Mouse (Mus musculus) adrenal gland, adult 18-20 months (tissue): ENCODE data around the gene Ikzf4. TPM values are rescaled to one million over a fixed set of nuclear protein-coding genes. Genes with fewer than 3 reads are reported as not detected.
"Not testable (repeated sequence)": the region's sequence is repeated elsewhere in the genome, so short reads cannot be mapped to it uniquely, and the experiment has no call there.

ENCODE experiments used
- DNase-seq, 2 experiments: peaks; one replicate each; pipeline ENCODE4 v3.0.0; 2021 to 2022; ENCODE audit warnings: low spot score in 2 of 2
- total RNA-seq, 2 experiments: library from RNA; stranded (reverse); gene quantifications; 1 replicate in 1 of 2; 2 replicates in 1 of 2; pipeline ENCODE4 v1.2.3; 2021

The Ikzf4 gene
- total RNA-seq, 2 experiments from 2014 or later = 2.3 TPM

GRCm38 (mm10) chr10:128613820-128614219, 32.0 kb downstream of the Ikzf4 start:
- DNase-seq = not testable (repeated sequence)

- DNase-seq = no peak
Measured at GRCm38 (mm10) chr10:128613154-128613440, 32.7 kb downstream of the Ikzf4 start.

- peak; percentile 69 to 77 for DNase-seq
Measured at GRCm38 (mm10) chr10:128612433-128613153, 33.2 kb downstream of the Ikzf4 start.

GRCm38 (mm10) chr10:128606483-128606882, 39.3 kb downstream of the Ikzf4 start:
- DNase-seq = no peak

- no peak for DNase-seq
Measured at GRCm38 (mm10) chr10:128602470-128603128, 43.2 kb downstream of the Ikzf4 start.

- no peak for DNase-seq
Measured at GRCm38 (mm10) chr10:128601499-128601898, 44.3 kb downstream of the Ikzf4 start.

GRCm38 (mm10) chr10:128598476-128598875, 47.3 kb downstream of the Ikzf4 start:
- DNase-seq = no peak

- no peak for DNase-seq
Measured at GRCm38 (mm10) chr10:128592797-128593196, 53.0 kb downstream of the Ikzf4 start.

GRCm38 (mm10) chr10:128591436-128591835, 54.4 kb downstream of the Ikzf4 start:
- no peak for DNase-seq

GRCm38 (mm10) chr10:128590193-128590690, 55.5 kb downstream of the Ikzf4 start:
- peak; percentile 71 to 78 for DNase-seq

- DNase-seq = peak; percentile 51 to 62
Measured at GRCm38 (mm10) chr10:128589464-128590192, 56.2 kb downstream of the Ikzf4 start, which contains the start of gene Erbb3. TSS of gene Erbb3 (minus strand) at chr10:128589652.

- no peak for DNase-seq
Measured at GRCm38 (mm10) chr10:128588775-128589463, 56.9 kb downstream of the Ikzf4 start.

- no peak for DNase-seq
Measured at GRCm38 (mm10) chr10:128588136-128588535, 57.7 kb downstream of the Ikzf4 start.

GRCm38 (mm10) chr10:128587697-128588096, 58.1 kb downstream of the Ikzf4 start:
- no peak for DNase-seq

GRCm38 (mm10) chr10:128587120-128587519, 58.7 kb downstream of the Ikzf4 start:
- DNase-seq = no peak

- no peak for DNase-seq
Measured at GRCm38 (mm10) chr10:128586546-128586945, 59.2 kb downstream of the Ikzf4 start.

- DNase-seq = no peak
Measured at GRCm38 (mm10) chr10:128584386-128584785, 61.4 kb downstream of the Ikzf4 start.

GRCm38 (mm10) chr10:128583644-128584043, 62.1 kb downstream of the Ikzf4 start:
- DNase-seq = peak; percentile 36 to 50
